Mouse (Mus musculus): ENCODE measurements around the gene Cemip.

GRCm38 (mm10) chr7:84117543-84118122 lies 31.3 kb upstream of the Cemip start:
- TF ChIP-seq CTCF (IDR thresholded peaks at IDR 0.05; ENCODE audit: insufficient read depth, low read length) (no peak), POLR2A (IDR thresholded peaks at IDR 0.05; ENCODE audit: borderline replicate concordance, extremely low read depth, low read depth, low read length) (no peak)

Data from lung, adult 2 months (tissue).